Mouse (Mus musculus) lung, postnatal 0 days (tissue): ENCODE data around the gene Creb3l2. TPM values are rescaled to one million over a fixed set of nuclear protein-coding genes. Genes with fewer than 3 reads are reported as not detected.

Source experiments
- ATAC-seq: fragments of 200-750 bp; cut with Nextera tagmentation; 2 replicates; pipeline ENCODE4 v1.8.0; 2017; ENCODE audit warnings: moderate library complexity
- DNase-seq: peaks from one replicate; pipeline ENCODE4 v3.0.0-alpha.2; 2016; ENCODE audit warnings: low spot score
- H3K27ac ChIP-seq: fragments of 300-500 bp; sonication (generic); 2 replicates; pipeline ENCODE4 v1.5.1; 2014; ENCODE audit warnings: antibody characterized with exemption, mild to moderate bottlenecking, low read length, mixed read lengths
- H3K27me3 ChIP-seq: fragments of 300-500 bp; sonication (generic); replicated peaks from 2 replicates; pipeline ENCODE4 v1.6.1; 2014; ENCODE audit warnings: low read length, mixed read lengths; ENCODE audit not compliant: insufficient read depth
- H3K36me3 ChIP-seq: fragments of 300-500 bp; sonication (generic); 2 replicates; pipeline ENCODE4 v1.6.1; 2014; ENCODE audit warnings: low read length, mixed read lengths; ENCODE audit not compliant: insufficient read depth
- H3K4me1 ChIP-seq: fragments of 300-500 bp; sonication (generic); 2 replicates; pipeline ENCODE4 v1.6.1; 2014; ENCODE audit warnings: antibody characterized with exemption, low read depth, low read length, mixed read lengths; ENCODE audit not compliant: insufficient read depth
- H3K4me2 ChIP-seq: fragments of 300-500 bp; sonication (generic); replicated peaks from 2 replicates; pipeline ENCODE4 v1.6.1; 2014; ENCODE audit warnings: low read depth, mild to moderate bottlenecking, low read length, moderate library complexity, mixed read lengths
- H3K4me3 ChIP-seq: fragments of 300-500 bp; sonication (generic); 2 replicates; pipeline ENCODE4 v1.5.1; 2014; ENCODE audit warnings: low read depth, low read length
- H3K9ac ChIP-seq: fragments of 300-500 bp; sonication (generic); replicated peaks from 2 replicates; pipeline ENCODE4 v1.6.1; 2014; ENCODE audit warnings: low read depth, mild to moderate bottlenecking
- H3K9me3 ChIP-seq: fragments of 300-500 bp; sonication (generic); 2 replicates; pipeline ENCODE4 v1.6.1; 2016; ENCODE audit warnings: low read length, mixed read lengths
- CTCF ChIP-seq: IDR thresholded peaks from 2 replicates; pipeline ENCODE4 v1.5.1; 2016; ENCODE audit warnings: antibody characterized with exemption, mild to moderate bottlenecking
- EP300 ChIP-seq: IDR thresholded peaks from 2 replicates; pipeline ENCODE4 v1.6.1; 2016; ENCODE audit warnings: antibody characterized with exemption, mild to moderate bottlenecking, control low read depth
- WGBS: fragments of 180-500 bp; shearing (Covaris S2); extraction: QIAGEN DNeasy Blood & Tissue Kit; methylation state at CpG from one replicate; pipeline ENCODE4 v1.1.7; 2014; 5-methylcytosine and 5-hydroxymethylcytosine counted together
- polyA plus RNA-seq: library from polyadenylated mRNA; unstranded; fragments of >200 nt; fragmentation: Nextera tagmentation; extraction: Ambion mirVana; gene quantifications from 2 replicates; pipeline ENCODE4 v1.2.1, GENCODE M21; 2015

The Creb3l2 gene
- polyA plus RNA-seq, 1 experiment from 2014 or later: 23.8 TPM

GRCm38 (mm10) chr6:37353616-37354015 is 88.3 kb downstream of the Creb3l2 start:
- no peak overlapping the region for H3K4me3 ChIP-seq
- no peak overlapping the region for H3K9ac ChIP-seq
- ATAC-seq: peak; percentile 8; the same call in 1 of the 2 replicates
- H3K36me3 ChIP-seq: peaks cover 23% of the 10 kb centered on the region; the same call in 1 of the 2 replicates
- DNase-seq: no peak
- no peak overlapping the region for H3K27ac ChIP-seq
- H3K4me2 ChIP-seq: no peak overlapping the region
- TF ChIP-seq EP300 (no peak), CTCF (no peak)
- H3K27me3 ChIP-seq: no peaks in the 10 kb centered on the region
- no peaks in the 10 kb centered on the region for H3K4me1 ChIP-seq
- H3K9me3 ChIP-seq: no peaks in the 10 kb centered on the region
- WGBS: 58% methylated on average over 9 of the region's 9 CpGs

- Histone ChIP-seq H3K9ac (no peak overlapping the region), H3K9me3 (no peaks in the 10 kb centered on the region), H3K4me3 (no peak overlapping the region), H3K27me3 (no peaks in the 10 kb centered on the region), H3K36me3 (peaks cover 26% of the 10 kb centered on the region; the same call in 1 of the 2 replicates), H3K4me2 (no peak overlapping the region), H3K27ac (no peak overlapping the region), H3K4me1 (no peaks in the 10 kb centered on the region)
- ATAC-seq (peak; percentile 47), DNase-seq (peak; percentile 80)
- TF ChIP-seq EP300 (no peak), CTCF (peak; percentile 96)
- WGBS: 25% methylated on average over 10 of the region's 10 CpGs
These were observed 90.1 kb downstream of the Creb3l2 start for GRCm38 (mm10) chr6:37351731-37352380.

GRCm38 (mm10) chr6:37350315-37350714 is 91.6 kb downstream of the Creb3l2 start:
- Histone ChIP-seq H3K9me3 (no peaks in the 10 kb centered on the region), H3K4me2 (no peak overlapping the region), H3K4me1 (no peaks in the 10 kb centered on the region), H3K27ac (no peak overlapping the region), H3K27me3 (no peaks in the 10 kb centered on the region), H3K36me3 (peaks cover 17% of the 10 kb centered on the region; the same call in 1 of the 2 replicates), H3K4me3 (no peak overlapping the region), H3K9ac (no peak overlapping the region)
- ATAC-seq (no peak), DNase-seq (no peak)
- no peak for TF ChIP-seq EP300
- no peak for TF ChIP-seq CTCF
- 67% methylated on average over 8 of the region's 8 CpGs for WGBS

GRCm38 (mm10) chr6:37347606-37348005 is 94.3 kb downstream of the Creb3l2 start:
- Histone ChIP-seq H3K27me3 (no peaks in the 10 kb centered on the region), H3K9ac (no peak overlapping the region), H3K4me3 (no peak overlapping the region), H3K27ac (no peak overlapping the region), H3K9me3 (no peaks in the 10 kb centered on the region), H3K4me2 (no peak overlapping the region), H3K4me1 (no peaks in the 10 kb centered on the region), H3K36me3 (peaks cover 6% of the 10 kb centered on the region; the same call in 1 of the 2 replicates)
- 78% methylated on average over 5 of the region's 5 CpGs for WGBS
- no peak for ATAC-seq
- DNase-seq: no peak
- no peak for TF ChIP-seq EP300
- TF ChIP-seq CTCF: no peak

GRCm38 (mm10) chr6:37338055-37338454 is 103.9 kb downstream of the Creb3l2 start:
- Histone ChIP-seq H3K27me3 (no peaks in the 10 kb centered on the region), H3K27ac (no peak overlapping the region), H3K9ac (no peak overlapping the region), H3K36me3 (peaks cover 20% of the 10 kb centered on the region; the same call in 1 of the 2 replicates), H3K4me2 (no peak overlapping the region), H3K4me1 (peaks cover 7% of the 10 kb centered on the region; the same call in 1 of the 2 replicates), H3K9me3 (no peaks in the 10 kb centered on the region), H3K4me3 (no peak overlapping the region)
- DNase-seq (no peak), ATAC-seq (no peak)
- TF ChIP-seq CTCF: no peak
- TF ChIP-seq EP300: no peak
- 77% methylated on average over 5 of the region's 5 CpGs for WGBS

GRCm38 (mm10) chr6:37336831-37337260 is 105.1 kb downstream of the Creb3l2 start:
- ATAC-seq (peak; percentile 81), DNase-seq (peak; percentile 79)
- Histone ChIP-seq H3K4me2 (no peak overlapping the region), H3K9ac (no peak overlapping the region), H3K9me3 (no peaks in the 10 kb centered on the region), H3K36me3 (peaks cover 30% of the 10 kb centered on the region; the same call in 1 of the 2 replicates), H3K4me3 (no peak overlapping the region), H3K4me1 (peaks cover 7% of the 10 kb centered on the region; the same call in 1 of the 2 replicates), H3K27me3 (no peaks in the 10 kb centered on the region), H3K27ac (peak overlapping the region; percentile 63; the same call in 1 of the 2 replicates)
- TF ChIP-seq CTCF (no peak), EP300 (0 out of 2 replicates have a peak, but pooled peaks have one; percentile 43)
- WGBS: 26% methylated on average over 5 of the region's 5 CpGs
